8 mouse cellular contexts compared by ENCODE assay signal in genomic region chr4:149953621-149954481, GRCm38 (mm10). TPM values are rescaled to one million over a fixed set of nuclear protein-coding genes. Genes with fewer than 3 reads are reported as not detected.
DNase-seq lines count a peak whose midpoint lies in the region; ATAC-seq and TF ChIP-seq lines count a peak whose summit lies in the region.

No protein-coding gene starts in this region.

- H3K4me1 ChIP-seq in forebrain, embryonic 12.5 days: peaks cover 24% of the 10 kb centered on the region
- peaks cover 36% of the 10 kb centered on the region for H3K4me1 ChIP-seq in hindbrain, embryonic 12.5 days
- H3K4me1 ChIP-seq in lung, postnatal 0 days (ENCODE audit: insufficient read depth, low read depth, low read length): peaks cover 15% of the 10 kb centered on the region; the same call in 1 of the 2 replicates

- H3K27me3 ChIP-seq in forebrain, embryonic 12.5 days: peaks cover 62% of the 10 kb centered on the region
- H3K27me3 ChIP-seq in hindbrain, embryonic 12.5 days: peaks cover 54% of the 10 kb centered on the region
- H3K27me3 ChIP-seq in lung, postnatal 0 days (replicated peaks; ENCODE audit: insufficient read depth, low read length): peaks cover 8% of the 10 kb centered on the region; the same call in 1 of the 2 replicates

- H3K9me3 ChIP-seq in forebrain, embryonic 12.5 days: no peaks in the 10 kb centered on the region
- H3K9me3 ChIP-seq in hindbrain, embryonic 12.5 days (replicated peaks): no peaks in the 10 kb centered on the region
- no peaks in the 10 kb centered on the region for H3K9me3 ChIP-seq in lung, postnatal 0 days (ENCODE audit: low read length)

- H3K36me3 ChIP-seq in forebrain, embryonic 12.5 days (replicated peaks): no peaks in the 10 kb centered on the region
- no peaks in the 10 kb centered on the region for H3K36me3 ChIP-seq in hindbrain, embryonic 12.5 days
- H3K36me3 ChIP-seq in lung, postnatal 0 days (ENCODE audit: insufficient read depth, low read length): no peaks in the 10 kb centered on the region

- no peak for TF ChIP-seq EP300 in lung, postnatal 0 days (IDR thresholded peaks at IDR 0.05)

- peak overlapping the region; percentile 70 for H3K9ac ChIP-seq in forebrain, embryonic 12.5 days
- peak overlapping the region; percentile 82 for H3K9ac ChIP-seq in hindbrain, embryonic 12.5 days
- H3K9ac ChIP-seq in lung, postnatal 0 days (replicated peaks; ENCODE audit: low read depth): peak overlapping the region; percentile 87

- peak overlapping the region; percentile 65 for H3K4me3 ChIP-seq in forebrain, embryonic 12.5 days (replicated peaks)
- H3K4me3 ChIP-seq in hindbrain, embryonic 12.5 days: peak overlapping the region; percentile 73
- H3K4me3 ChIP-seq in lung, postnatal 0 days (ENCODE audit: low read depth, low read length): peak overlapping the region; percentile 79

- peak overlapping the region; percentile 99 for H3K4me2 ChIP-seq in forebrain, embryonic 12.5 days
- peak overlapping the region; percentile 99 for H3K4me2 ChIP-seq in hindbrain, embryonic 12.5 days (replicated peaks)
- peak overlapping the region; percentile 85 for H3K4me2 ChIP-seq in lung, postnatal 0 days (replicated peaks; ENCODE audit: low read depth, low read length)

- peak; percentile 58 for DNase-seq in CD4-positive, CD25-positive, alpha-beta regulatory T cell, adult 2 months (ENCODE audit: low read depth, low spot score)
- peak; percentile 73 to 90 for DNase-seq in adrenal gland, adult (ENCODE audit: inconsistent age in 2 of 2, low spot score in 1 of 2)
- peak; percentile 69 to 73 for DNase-seq in layer of hippocampus, postnatal 10 days (ENCODE audit: low spot score in 2 of 2)
- peak; percentile 76 for DNase-seq in lung, postnatal 0 days (ENCODE audit: low spot score)
- DNase-seq in right cerebral cortex, postnatal 25 days: peak; percentile 58
- no peak for DNase-seq in MN1 (ENCODE audit: low spot score)

- peak; percentile 18; the same call in 1 of the 2 replicates for ATAC-seq in forebrain, embryonic 12.5 days (ENCODE audit: low FRiP score)
- peak; percentile 21 for ATAC-seq in hindbrain, embryonic 12.5 days (ENCODE audit: low FRiP score)
- ATAC-seq in lung, postnatal 0 days: no peak

- TF ChIP-seq CTCF in lung, postnatal 0 days (IDR thresholded peaks at IDR 0.05): no peak

- 7% methylated on average over 32 of the region's 32 CpGs for WGBS in forebrain, embryonic 12.5 days
- 6% methylated on average over 32 of the region's 32 CpGs for WGBS in hindbrain, embryonic 12.5 days
- 3% methylated on average over 32 of the region's 32 CpGs for WGBS in lung, postnatal 0 days

- H3K27ac ChIP-seq in forebrain, embryonic 12.5 days: 0 out of 2 replicates have a peak overlapping the region, but pooled peaks have one; percentile 8
- peak overlapping the region; percentile 72; the same call in 1 of the 2 replicates for H3K27ac ChIP-seq in hindbrain, embryonic 12.5 days
- peak overlapping the region; percentile 90 for H3K27ac ChIP-seq in lung, postnatal 0 days (ENCODE audit: low read length)

RNA-seq across cellular contexts. Expression of gene Spsb1, which starts 1.0 kb away (rescaled TPM):
- 8.1 and 9.0 TPM in 2 replicates for polyA plus RNA-seq in forebrain, embryonic 12.5 days (2016; fragmentation: Nextera tagmentation; extraction: Ambion mirVana)
- 15.5 and 17.8 TPM in 2 replicates for polyA plus RNA-seq in hindbrain, embryonic 12.5 days (2016; fragmentation: Nextera tagmentation; extraction: Ambion mirVana)
- total RNA-seq in layer of hippocampus, postnatal 10 days (2021): 10 to 100 TPM; 16.7 to 19.9 TPM
- polyA plus RNA-seq in lung, postnatal 0 days (2015; fragmentation: Nextera tagmentation; extraction: Ambion mirVana): 14.6 and 19.2 TPM in 2 replicates

RNA-seq across cellular contexts. Expression of gene H6pd, which starts 55.0 kb away (rescaled TPM):
- 2.8 and 3.0 TPM in 2 replicates for polyA plus RNA-seq in forebrain, embryonic 12.5 days (2016; fragmentation: Nextera tagmentation; extraction: Ambion mirVana)
- polyA plus RNA-seq in hindbrain, embryonic 12.5 days (2016; fragmentation: Nextera tagmentation; extraction: Ambion mirVana): 5.4 and 5.8 TPM in 2 replicates
- 10 to 100 TPM; 10.7 to 12.8 TPM for total RNA-seq in layer of hippocampus, postnatal 10 days (2021)
- polyA plus RNA-seq in lung, postnatal 0 days (2015; fragmentation: Nextera tagmentation; extraction: Ambion mirVana): 44.8 and 45.8 TPM in 2 replicates

Comparison
In these comparisons a context has a peak if more than half of its experiments do, and no peak if none do; other contexts are left out.
1. H3K27ac ChIP-seq: peak in every context shown above with its lines; median percentile 90 in lung, postnatal 0 days; 72 in hindbrain, embryonic 12.5 days; 8 in forebrain, embryonic 12.5 days.